Mouse (Mus musculus) forebrain, embryonic 12.5 days (tissue): ENCODE measurements at regions not wholly inside any gene's neighbourhood (a gene's known extent, or its start where the extent isn't known, plus 50 kb on each side); places are given as distances from the start of the nearest gene placed in this dataset.
A peak's percentile ranks its signal among the peaks of the same experiment; 100 is the strongest.

Experiments used
- ATAC-seq: fragments of 200-750 bp; cut with Nextera tagmentation; 2 replicates; pipeline ENCODE4 v1.8.0; 2017; ENCODE audit warnings: moderate TSS enrichment; ENCODE audit not compliant: low FRiP score
- H3K27ac ChIP-seq: fragments of 300-500 bp; sonication (generic); 2 replicates; pipeline ENCODE4 v1.5.1; 2016; ENCODE audit warnings: mild to moderate bottlenecking
- H3K27me3 ChIP-seq: fragments of 300-500 bp; sonication (generic); 2 replicates; pipeline ENCODE4 v1.6.1; 2016; ENCODE audit warnings: mild to moderate bottlenecking
- H3K36me3 ChIP-seq: fragments of 300-500 bp; sonication (generic); replicated peaks from 2 replicates; pipeline ENCODE4 v1.6.1; 2016; ENCODE audit warnings: mild to moderate bottlenecking
- H3K4me1 ChIP-seq: fragments of 300-500 bp; sonication (generic); 2 replicates; pipeline ENCODE4 v1.6.1; 2016
- H3K4me2 ChIP-seq: fragments of 300-500 bp; sonication (generic); 2 replicates; pipeline ENCODE4 v1.6.1; 2016; ENCODE audit warnings: mild to moderate bottlenecking, moderate library complexity
- H3K4me3 ChIP-seq: fragments of 300-500 bp; sonication (generic); replicated peaks from 2 replicates; pipeline ENCODE4 v1.5.1; 2016; ENCODE audit warnings: mild to moderate bottlenecking
- H3K9ac ChIP-seq: fragments of 300-500 bp; sonication (generic); 2 replicates; pipeline ENCODE4 v1.6.1; 2016; ENCODE audit warnings: mild to moderate bottlenecking
- H3K9me3 ChIP-seq: fragments of 300-500 bp; sonication (generic); 2 replicates; pipeline ENCODE4 v1.6.1; 2016
- WGBS: fragments of 180-500 bp; shearing (Covaris S2); methylation state at CpG from one replicate; pipeline ENCODE4 v1.1.7; 2016; 5-methylcytosine and 5-hydroxymethylcytosine counted together

DNA sequence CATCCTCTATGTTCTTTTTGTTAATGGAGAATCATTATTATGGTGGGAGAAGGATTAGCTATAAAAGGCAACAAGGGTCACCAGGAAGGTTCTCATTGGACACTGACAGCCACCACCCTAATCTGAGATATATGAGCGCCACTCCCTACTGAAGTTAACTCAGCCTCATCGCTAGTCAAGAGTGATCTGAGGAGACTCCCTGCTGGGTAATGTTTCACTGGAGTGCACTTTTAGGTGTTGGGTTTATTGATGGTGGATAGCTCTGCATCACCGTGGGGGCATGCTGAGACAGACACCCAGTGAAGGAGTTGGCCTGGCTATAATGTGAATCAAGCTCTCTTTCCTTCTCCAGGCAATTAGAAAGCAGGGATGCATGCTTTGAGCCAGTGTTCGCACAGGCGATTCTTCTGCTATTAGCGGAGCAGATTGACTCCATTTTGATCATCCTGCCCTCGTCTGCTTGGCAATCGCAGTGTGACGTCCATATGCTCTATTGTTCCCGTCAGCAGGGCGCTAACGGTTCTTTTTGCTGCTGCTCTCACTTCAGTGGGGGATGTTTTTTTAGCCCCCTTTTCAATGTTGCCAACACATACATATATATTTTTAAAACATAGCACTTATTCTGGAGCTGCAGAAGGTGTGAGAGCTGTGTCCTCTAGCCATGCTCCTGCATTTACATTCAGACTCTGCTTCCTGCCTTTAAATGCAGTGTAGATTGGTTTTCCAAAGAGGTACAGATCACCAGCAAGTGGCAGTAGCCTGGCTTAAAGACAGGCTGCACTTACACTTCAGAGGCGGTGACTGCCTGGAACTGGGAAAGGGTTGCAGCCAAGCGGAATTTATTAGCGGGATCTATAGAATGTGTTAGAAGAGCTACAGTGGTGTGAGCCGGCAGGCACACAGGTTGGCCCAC lies 263.9 kb upstream of the Dph6 start:
- 0 out of 2 replicates have a peak overlapping the region, but pooled peaks have one; percentile 0 for H3K4me2 ChIP-seq
- H3K36me3 ChIP-seq, result no peaks in the 10 kb centered on the region
- no peaks in the 10 kb centered on the region for H3K9me3 ChIP-seq
- WGBS, result 65% methylated on average over 16 of the region's 16 CpGs
- peak; percentile 76; the same call in 1 of the 2 replicates for ATAC-seq
- H3K27ac ChIP-seq, result 0 out of 2 replicates have a peak overlapping the region, but pooled peaks have one; percentile 8
- H3K9ac ChIP-seq, result no peak overlapping the region
- no peaks in the 10 kb centered on the region for H3K27me3 ChIP-seq
- no peak overlapping the region for H3K4me3 ChIP-seq
- no peaks in the 10 kb centered on the region for H3K4me1 ChIP-seq

DNA sequence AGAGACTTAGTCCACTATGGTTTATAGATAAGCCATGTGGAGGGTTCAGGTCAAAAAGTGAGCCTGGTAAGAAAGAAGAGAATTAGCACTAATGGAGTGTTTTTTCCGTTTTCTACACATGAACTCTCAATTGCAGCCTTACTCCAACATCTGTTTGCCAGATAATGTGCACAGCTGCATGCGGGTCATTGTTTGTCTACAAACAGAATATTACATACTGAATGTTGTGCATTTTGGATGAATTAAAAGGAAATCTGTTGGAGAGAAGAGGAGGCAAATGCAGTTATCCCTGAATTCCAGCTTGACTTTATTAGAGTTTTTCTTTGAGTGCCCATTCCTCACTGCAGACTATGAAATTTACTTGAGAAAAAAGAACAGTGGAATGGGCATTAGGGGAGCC lies 269.1 kb upstream of the Dph6 start:
- Histone ChIP-seq H3K27me3 (no peaks in the 10 kb centered on the region), H3K9me3 (no peaks in the 10 kb centered on the region), H3K4me2 (no peak overlapping the region), H3K27ac (no peak overlapping the region), H3K4me1 (no peaks in the 10 kb centered on the region), H3K9ac (no peak overlapping the region), H3K36me3 (no peaks in the 10 kb centered on the region), H3K4me3 (no peak overlapping the region)
- no peak for ATAC-seq
- WGBS, result 77% methylated on average over 2 of the region's 2 CpGs

GRCm38 (mm10) chr2:114935436-114935835 lies 280.7 kb upstream of the Dph6 start:
- no peak for ATAC-seq
- H3K9me3 ChIP-seq, result no peaks in the 10 kb centered on the region

DNA sequence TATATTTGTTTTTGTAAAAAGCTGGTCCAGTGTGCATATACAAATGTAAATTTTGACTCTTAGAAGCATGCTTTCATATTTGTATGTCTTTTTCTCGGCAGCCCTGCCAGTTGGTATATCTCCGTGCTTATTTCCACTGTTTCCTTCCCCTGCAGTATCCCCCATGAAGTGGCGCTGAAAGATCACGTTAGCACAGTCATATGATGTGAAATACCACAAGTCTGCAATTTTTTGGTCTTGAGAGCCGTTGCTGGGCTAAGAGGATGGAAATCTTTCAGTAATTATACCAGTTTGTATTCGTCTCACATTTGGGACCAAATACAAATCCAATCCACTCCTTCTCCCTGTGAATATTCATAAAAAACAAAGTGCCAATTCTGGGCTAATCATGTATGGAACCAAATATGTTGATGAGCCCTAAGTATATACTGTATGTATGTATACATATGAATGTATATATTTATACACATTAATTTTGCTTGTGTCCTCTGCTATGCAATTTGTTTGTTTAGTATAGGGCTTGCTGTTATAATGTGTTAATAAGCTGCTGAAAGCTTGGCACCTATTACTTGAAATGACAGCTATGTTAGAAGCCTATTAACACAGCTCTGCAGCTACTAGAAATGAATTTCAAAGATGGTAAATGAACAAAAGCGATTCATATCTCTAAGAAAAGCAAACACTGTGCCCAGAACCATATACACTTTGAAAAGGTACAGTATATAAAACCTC lies 283.8 kb upstream of the Dph6 start:
- Histone ChIP-seq H3K9me3 (no peaks in the 10 kb centered on the region), H3K4me3 (no peak overlapping the region), H3K4me1 (peaks cover 3% of the 10 kb centered on the region; the same call in 1 of the 2 replicates), H3K27ac (no peak overlapping the region), H3K27me3 (no peaks in the 10 kb centered on the region), H3K36me3 (no peaks in the 10 kb centered on the region), H3K4me2 (no peak overlapping the region), H3K9ac (no peak overlapping the region)
- ATAC-seq, result no peak
- 76% methylated on average over 7 of the region's 7 CpGs for WGBS

More at GRCm38 (mm10) chr2:114935436-114935835, 280.7 kb upstream of the Dph6 start:
- H3K36me3 ChIP-seq, result no peaks in the 10 kb centered on the region
- peaks cover 3% of the 10 kb centered on the region; the same call in 1 of the 2 replicates for H3K4me1 ChIP-seq
- no peak overlapping the region for H3K27ac ChIP-seq
- no peak overlapping the region for H3K9ac ChIP-seq
- H3K4me2 ChIP-seq, result no peak overlapping the region
- WGBS, result 73% methylated on average over 3 of the region's 3 CpGs
- no peak overlapping the region for H3K4me3 ChIP-seq
- H3K27me3 ChIP-seq, result no peaks in the 10 kb centered on the region

GRCm38 (mm10) chr2:114966111-114966510 lies 311.3 kb upstream of the Dph6 start:
- Histone ChIP-seq H3K9me3 (no peaks in the 10 kb centered on the region), H3K4me1 (no peaks in the 10 kb centered on the region), H3K4me3 (no peak overlapping the region), H3K4me2 (no peak overlapping the region), H3K9ac (no peak overlapping the region), H3K27me3 (no peaks in the 10 kb centered on the region), H3K27ac (no peak overlapping the region), H3K36me3 (no peaks in the 10 kb centered on the region)
- WGBS, result 94% methylated on average over 3 of the region's 3 CpGs
- no peak for ATAC-seq

DNA sequence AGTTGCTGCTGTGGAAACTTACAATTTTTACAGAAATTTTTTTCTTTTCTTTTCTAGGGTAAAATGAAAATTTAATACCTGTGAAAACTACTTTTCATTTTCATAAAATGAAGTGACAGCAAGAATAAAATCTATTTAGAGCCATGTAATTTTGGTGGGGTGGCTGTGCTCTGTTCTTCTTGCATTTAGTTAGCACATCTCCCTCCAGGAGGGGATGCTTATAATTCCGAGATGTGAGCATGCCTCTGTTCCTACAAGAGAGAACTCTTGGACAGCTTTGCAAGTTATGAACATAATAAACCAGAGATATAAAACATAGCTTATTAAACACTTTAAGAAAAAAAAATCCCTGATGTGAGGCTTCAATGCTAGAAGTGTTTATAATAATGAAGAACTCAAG lies 313.9 kb upstream of the Dph6 start:
- ATAC-seq, result no peak
- H3K4me1 ChIP-seq, result no peaks in the 10 kb centered on the region
- H3K4me3 ChIP-seq, result no peak overlapping the region
- no peak overlapping the region for H3K9ac ChIP-seq
- no peak overlapping the region for H3K27ac ChIP-seq
- no peak overlapping the region for H3K4me2 ChIP-seq
- WGBS, result 61% methylated on average over 1 of the region's 1 CpGs
- H3K36me3 ChIP-seq, result no peaks in the 10 kb centered on the region
- H3K9me3 ChIP-seq, result no peaks in the 10 kb centered on the region
- H3K27me3 ChIP-seq, result no peaks in the 10 kb centered on the region

GRCm38 (mm10) chr2:114993419-114993818 lies 338.7 kb upstream of the Dph6 start:
- Histone ChIP-seq H3K27me3 (no peaks in the 10 kb centered on the region), H3K4me1 (no peaks in the 10 kb centered on the region), H3K4me2 (no peak overlapping the region), H3K36me3 (no peaks in the 10 kb centered on the region), H3K4me3 (no peak overlapping the region), H3K9me3 (no peaks in the 10 kb centered on the region), H3K9ac (no peak overlapping the region), H3K27ac (no peak overlapping the region)
- no peak for ATAC-seq

- ATAC-seq, result no peak
- 96% methylated on average over 2 of the region's 2 CpGs for WGBS
- Histone ChIP-seq H3K4me2 (no peak overlapping the region), H3K27ac (no peak overlapping the region), H3K9ac (no peak overlapping the region), H3K36me3 (no peaks in the 10 kb centered on the region), H3K27me3 (no peaks in the 10 kb centered on the region), H3K4me1 (no peaks in the 10 kb centered on the region), H3K9me3 (no peaks in the 10 kb centered on the region), H3K4me3 (no peak overlapping the region)
Observed at GRCm38 (mm10) chr2:114993882-114994281, 339.1 kb upstream of the Dph6 start.

GRCm38 (mm10) chr2:114994691-114995347 lies 340.1 kb upstream of the Dph6 start:
- ATAC-seq, result no peak
- H3K4me3 ChIP-seq, result no peak overlapping the region
- no peaks in the 10 kb centered on the region for H3K36me3 ChIP-seq
- H3K4me2 ChIP-seq, result no peak overlapping the region
- H3K27ac ChIP-seq, result no peak overlapping the region
- H3K9me3 ChIP-seq, result no peaks in the 10 kb centered on the region
- H3K27me3 ChIP-seq, result no peaks in the 10 kb centered on the region
- WGBS, result 83% methylated on average over 2 of the region's 2 CpGs
- no peak overlapping the region for H3K9ac ChIP-seq
- H3K4me1 ChIP-seq, result no peaks in the 10 kb centered on the region

DNA sequence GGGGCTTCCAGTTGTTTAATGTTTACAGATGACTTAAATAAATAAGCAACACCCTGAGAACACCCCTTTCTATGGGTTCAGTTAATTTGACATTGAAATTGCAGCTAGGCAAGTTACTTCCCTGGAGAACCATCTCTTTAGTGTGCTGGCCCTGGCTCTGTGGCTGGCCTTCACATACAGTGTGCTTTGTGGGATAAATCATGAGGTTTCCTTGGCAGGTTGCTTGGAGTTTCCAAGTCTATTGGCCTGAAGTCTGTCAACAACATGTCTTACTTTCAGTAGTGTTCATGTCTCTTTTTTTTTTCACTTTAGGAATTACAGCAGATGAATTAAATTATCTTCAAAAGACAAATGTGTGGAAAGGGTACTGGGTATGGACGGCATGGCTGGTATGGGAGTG lies 359.2 kb upstream of the Dph6 start:
- Histone ChIP-seq H3K27me3 (no peaks in the 10 kb centered on the region), H3K4me2 (no peak overlapping the region), H3K27ac (no peak overlapping the region), H3K9me3 (0 out of 2 replicates have a peak, but pooled peaks cover 4% of the 10 kb centered on the region), H3K9ac (no peak overlapping the region), H3K4me1 (no peaks in the 10 kb centered on the region), H3K36me3 (no peaks in the 10 kb centered on the region), H3K4me3 (no peak overlapping the region)
- ATAC-seq, result no peak
- WGBS, result 95% methylated on average over 1 of the region's 1 CpGs

- peaks cover 4% of the 10 kb centered on the region for H3K4me1 ChIP-seq
- 94% methylated on average over 3 of the region's 3 CpGs for WGBS
- no peak overlapping the region for H3K4me3 ChIP-seq
- no peak overlapping the region for H3K27ac ChIP-seq
- H3K9me3 ChIP-seq, result no peaks in the 10 kb centered on the region
- no peak overlapping the region for H3K4me2 ChIP-seq
- H3K9ac ChIP-seq, result no peak overlapping the region
- H3K27me3 ChIP-seq, result no peaks in the 10 kb centered on the region
- H3K36me3 ChIP-seq, result no peaks in the 10 kb centered on the region
- ATAC-seq, result no peak
Observed at GRCm38 (mm10) chr2:115026777-115027176, 372.0 kb upstream of the Dph6 start.

DNA sequence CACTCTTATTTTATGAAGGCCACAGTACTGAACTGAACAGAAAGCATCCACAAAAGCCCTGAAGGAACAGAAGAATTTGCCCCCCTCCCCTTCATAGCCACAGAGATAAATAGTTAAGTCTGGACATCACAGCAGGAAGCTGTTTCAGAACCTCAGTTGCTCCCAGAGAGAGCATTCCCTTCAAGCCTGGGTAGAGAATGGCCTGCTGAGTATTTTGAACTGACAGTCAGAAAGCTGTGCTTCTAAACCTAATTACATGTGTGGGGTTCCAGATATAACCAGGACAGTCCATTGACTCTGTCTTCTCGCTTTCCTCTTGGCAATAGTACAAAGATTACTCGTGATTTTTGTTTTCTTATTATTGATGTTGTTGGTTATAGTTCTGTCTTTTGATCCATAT lies 376.4 kb upstream of the Dph6 start:
- 30% methylated on average over 2 of the region's 2 CpGs for WGBS

More for the DNA sequence above, 376.4 kb upstream of the Dph6 start:
- Histone ChIP-seq H3K9me3 (no peaks in the 10 kb centered on the region), H3K4me3 (no peak overlapping the region), H3K9ac (no peak overlapping the region), H3K4me2 (no peak overlapping the region), H3K36me3 (no peaks in the 10 kb centered on the region), H3K27me3 (no peaks in the 10 kb centered on the region), H3K27ac (no peak overlapping the region), H3K4me1 (peaks cover 4% of the 10 kb centered on the region)
- no peak for ATAC-seq
